Mouse (Mus musculus): ENCODE data around the gene P2ry2. TPM values are rescaled to one million over a fixed set of nuclear protein-coding genes. Genes with fewer than 3 reads are reported as not detected.

P2ry2 gene
- total and polyA plus RNA-seq, 2 experiments from 2014 or later = 3.8 to 12.9 TPM

DNA sequence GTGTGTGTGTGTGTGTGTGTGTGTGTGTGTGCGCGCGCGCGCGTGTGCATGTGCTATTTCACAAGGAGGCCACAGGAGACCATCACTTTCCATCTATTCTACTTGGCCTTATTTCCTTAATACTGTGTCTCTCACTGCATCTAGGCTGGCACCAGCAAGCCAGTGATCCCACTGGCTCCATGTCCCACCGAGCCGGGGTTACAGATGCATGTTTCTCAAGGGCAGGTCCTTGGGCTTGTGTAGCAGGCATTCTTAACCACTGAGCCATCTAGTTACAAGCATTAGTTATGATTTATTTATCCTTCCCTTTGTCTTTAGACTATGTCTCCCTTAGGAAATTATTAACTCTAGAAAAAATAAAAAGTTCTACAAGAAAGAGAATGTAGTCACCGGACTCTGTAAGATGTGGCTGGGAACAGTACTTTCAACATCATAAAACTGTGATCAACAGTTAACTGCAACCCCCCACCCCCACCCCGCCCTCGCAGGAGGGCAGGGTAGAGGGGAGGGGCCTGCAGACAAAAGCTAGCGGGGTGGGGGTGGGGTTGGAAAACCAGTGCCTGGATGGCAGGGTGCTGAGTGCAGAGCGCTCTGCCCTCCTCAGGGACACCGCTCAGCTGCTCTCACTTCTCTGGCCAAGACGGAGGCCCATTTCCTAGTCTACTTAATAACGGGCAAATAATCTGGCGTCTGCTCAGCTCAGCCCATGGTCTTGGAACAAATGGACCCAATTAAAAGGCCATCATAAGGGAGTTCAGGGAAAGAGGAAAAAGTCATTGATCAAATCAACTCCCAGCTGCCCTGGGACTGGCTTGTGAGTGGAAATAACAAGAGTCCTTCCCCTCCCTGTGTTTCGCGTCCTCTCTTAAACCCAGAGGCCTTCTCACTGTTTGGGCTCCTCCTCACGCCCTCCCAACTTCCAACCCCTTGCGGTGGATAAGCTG is 27.9 kb downstream of the P2ry2 start:
- TF ChIP-seq EP300 (IDR thresholded peaks at IDR 0.05; ENCODE audit: low read depth) (no peak), CTCF (IDR thresholded peaks at IDR 0.05; ENCODE audit: low read depth) (no peak)
- ATAC-seq (ENCODE audit: insufficient read depth, low read depth) = peak; percentile 16; the same call in 1 of the 2 replicates

DNA sequence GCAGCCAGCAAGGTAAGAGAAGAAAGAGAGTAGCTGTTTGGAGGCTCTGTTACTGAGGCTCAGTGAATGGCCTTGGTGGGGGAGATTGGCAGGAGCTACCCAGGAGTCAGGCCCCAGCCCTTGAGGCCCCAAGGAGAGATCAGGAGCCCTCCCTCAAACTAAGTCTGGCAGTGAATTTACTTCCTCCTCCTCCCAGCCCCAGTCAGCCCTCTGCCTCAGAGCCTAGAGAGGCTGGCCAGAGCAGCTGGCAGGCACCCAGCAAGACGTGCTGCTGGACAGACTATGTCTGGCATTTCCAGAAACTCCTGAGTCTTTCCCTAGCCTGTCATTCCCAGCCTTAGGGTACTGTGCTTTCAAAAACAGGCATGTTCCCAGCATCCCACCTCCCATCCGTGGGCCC is 33.5 kb downstream of the P2ry2 start:
- H3K36me3 ChIP-seq (replicated peaks; ENCODE audit: control insufficient read depth, insufficient read depth, low read length) = no peaks in the 10 kb centered on the region
- no peak for TF ChIP-seq EP300 (IDR thresholded peaks at IDR 0.05; ENCODE audit: low read depth)
- TF ChIP-seq CTCF (IDR thresholded peaks at IDR 0.05; ENCODE audit: low read depth) = no peak
- peaks cover 2% of the 10 kb centered on the region; the same call in 1 of the 2 replicates for H3K27me3 ChIP-seq (ENCODE audit: control insufficient read depth, insufficient read depth, low read length)
- no peak overlapping the region for H3K9ac ChIP-seq (replicated peaks; ENCODE audit: low read depth, low read length)
- DNase-seq (ENCODE audit: low spot score) (peak; percentile 43), ATAC-seq (ENCODE audit: insufficient read depth, low read depth) (peak; percentile 70)
- H3K4me1 ChIP-seq (ENCODE audit: control insufficient read depth, insufficient read depth) = peaks cover 17% of the 10 kb centered on the region
- H3K4me3 ChIP-seq (ENCODE audit: low read depth, low read length) = no peak overlapping the region
- 0 out of 2 replicates have a peak overlapping the region, but pooled peaks have one; percentile 9 for H3K27ac ChIP-seq (ENCODE audit: low read depth)
- no peak overlapping the region for H3K4me2 ChIP-seq (ENCODE audit: low read depth, low read length)
- H3K9me3 ChIP-seq (replicated peaks; ENCODE audit: control insufficient read depth, low read length) = no peaks in the 10 kb centered on the region
- WGBS = 3% methylated on average over 2 of the region's 2 CpGs

More for the DNA sequence above, 27.9 kb downstream of the P2ry2 start:
- DNase-seq (ENCODE audit: low spot score) = no peak
- H3K9me3 ChIP-seq (replicated peaks; ENCODE audit: control insufficient read depth, low read length) = no peaks in the 10 kb centered on the region
- no peak overlapping the region for H3K4me2 ChIP-seq (ENCODE audit: low read depth, low read length)
- H3K4me1 ChIP-seq (ENCODE audit: control insufficient read depth, insufficient read depth) = peaks cover 6% of the 10 kb centered on the region; the same call in 1 of the 2 replicates
- no peak overlapping the region for H3K9ac ChIP-seq (replicated peaks; ENCODE audit: low read depth, low read length)
- whole genome bisulfite sequencing = 51% methylated on average over 21 of the region's 21 CpGs
- no peaks in the 10 kb centered on the region for H3K36me3 ChIP-seq (replicated peaks; ENCODE audit: control insufficient read depth, insufficient read depth, low read length)
- H3K4me3 ChIP-seq (ENCODE audit: low read depth, low read length) = no peak overlapping the region
- H3K27ac ChIP-seq (ENCODE audit: low read depth) = 0 out of 2 replicates have a peak overlapping the region, but pooled peaks have one; percentile 10
- no peaks in the 10 kb centered on the region for H3K27me3 ChIP-seq (ENCODE audit: control insufficient read depth, insufficient read depth, low read length)

DNA sequence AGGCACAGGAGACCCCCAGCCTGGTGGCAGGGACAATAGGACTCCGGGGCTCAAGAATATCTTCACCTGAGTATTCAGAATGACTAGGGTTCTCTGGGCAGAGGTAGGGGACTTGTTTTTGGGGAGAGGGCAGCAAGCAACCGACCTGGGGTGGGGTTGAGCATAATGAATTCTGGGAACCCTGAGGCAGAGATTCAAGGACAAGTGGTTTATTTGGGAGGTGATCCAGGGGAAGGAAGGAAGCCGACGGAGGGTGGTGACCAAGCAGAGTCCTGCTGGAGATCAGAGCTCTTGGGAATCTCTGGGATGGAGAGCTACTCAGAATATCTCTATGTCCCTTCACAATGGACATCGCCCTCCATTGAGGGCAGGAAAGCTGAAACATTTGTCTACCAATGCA is 34.5 kb downstream of the P2ry2 start:
- Histone ChIP-seq H3K36me3 (replicated peaks; ENCODE audit: control insufficient read depth, insufficient read depth, low read length) (no peaks in the 10 kb centered on the region), H3K4me1 (ENCODE audit: control insufficient read depth, insufficient read depth) (peaks cover 21% of the 10 kb centered on the region), H3K9ac (replicated peaks; ENCODE audit: low read depth, low read length) (no peak overlapping the region), H3K27ac (ENCODE audit: low read depth) (no peak overlapping the region), H3K4me3 (ENCODE audit: low read depth, low read length) (no peak overlapping the region), H3K27me3 (ENCODE audit: control insufficient read depth, insufficient read depth, low read length) (peaks cover 9% of the 10 kb centered on the region), H3K9me3 (replicated peaks; ENCODE audit: control insufficient read depth, low read length) (no peaks in the 10 kb centered on the region), H3K4me2 (ENCODE audit: low read depth, low read length) (no peak overlapping the region)
- DNase-seq (ENCODE audit: low spot score) (no peak), ATAC-seq (ENCODE audit: insufficient read depth, low read depth) (no peak)
- 62% methylated on average over 5 of the region's 5 CpGs for WGBS
- no peak for TF ChIP-seq EP300 (IDR thresholded peaks at IDR 0.05; ENCODE audit: low read depth)
- no peak for TF ChIP-seq CTCF (IDR thresholded peaks at IDR 0.05; ENCODE audit: low read depth)

DNA sequence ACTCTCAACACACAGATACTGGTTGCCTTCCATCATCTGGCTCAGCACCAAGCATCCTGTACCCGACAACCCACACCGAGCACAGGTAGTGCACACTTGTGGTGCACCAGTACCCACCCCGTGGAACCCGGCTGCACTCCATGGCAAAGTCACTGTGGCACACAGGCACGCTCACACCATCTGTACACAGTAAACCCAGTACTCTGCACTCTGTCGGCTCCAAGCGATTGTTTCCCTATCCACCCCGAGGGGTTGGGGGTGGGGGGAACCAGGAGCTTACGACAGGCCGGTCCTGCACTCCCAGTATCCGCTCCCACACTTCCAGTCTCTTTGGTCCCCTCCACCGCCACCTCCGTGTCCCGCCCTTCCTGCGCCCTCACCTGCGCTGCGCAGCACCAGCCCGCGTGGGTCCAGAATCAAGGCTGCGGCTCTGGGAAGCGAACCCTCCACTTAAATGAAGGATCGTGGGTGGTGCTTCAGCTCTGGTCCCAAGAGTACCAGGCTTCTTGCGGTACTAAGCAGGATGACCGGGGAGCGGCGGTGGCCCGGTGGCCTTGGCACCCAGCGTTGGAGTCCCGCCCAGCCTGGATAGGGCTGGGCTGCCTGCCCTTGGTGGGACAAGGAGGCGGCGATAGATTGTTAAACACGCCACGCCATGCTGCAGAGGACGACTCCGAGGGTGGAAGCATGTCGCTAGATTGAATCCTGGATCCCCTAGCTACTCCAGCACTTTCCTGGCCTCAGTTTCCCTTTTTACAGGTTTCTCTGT is 38.3 kb downstream of the P2ry2 start, which contains the start of gene P2ry6:
TSS of gene P2ry6 (minus strand) at position 515 of the 769 bp plus-strand sequence.
- 2% methylated on average over 36 of the region's 36 CpGs for WGBS
- ATAC-seq (ENCODE audit: insufficient read depth, low read depth) = peak; percentile 63
- Histone ChIP-seq H3K4me1 (ENCODE audit: control insufficient read depth, insufficient read depth) (peaks cover 21% of the 10 kb centered on the region), H3K27me3 (ENCODE audit: control insufficient read depth, insufficient read depth, low read length) (peaks cover 12% of the 10 kb centered on the region), H3K9ac (replicated peaks; ENCODE audit: low read depth, low read length) (0 out of 2 replicates have a peak within 1 kb of the TSS, but pooled peaks have one; percentile 42), H3K36me3 (replicated peaks; ENCODE audit: control insufficient read depth, insufficient read depth, low read length) (no peaks in the 10 kb centered on the region), H3K4me3 (ENCODE audit: low read depth, low read length) (peak within 1 kb of the TSS; percentile 39), H3K27ac (ENCODE audit: low read depth) (no peak within 1 kb of the TSS), H3K9me3 (replicated peaks; ENCODE audit: control insufficient read depth, low read length) (no peaks in the 10 kb centered on the region), H3K4me2 (ENCODE audit: low read depth, low read length) (peak within 1 kb of the TSS; percentile 69)
- TF ChIP-seq EP300 (IDR thresholded peaks at IDR 0.05; ENCODE audit: low read depth) (no peak), CTCF (IDR thresholded peaks at IDR 0.05; ENCODE audit: low read depth) (no peak)
- DNase-seq (ENCODE audit: low spot score) = peak; percentile 70

DNA sequence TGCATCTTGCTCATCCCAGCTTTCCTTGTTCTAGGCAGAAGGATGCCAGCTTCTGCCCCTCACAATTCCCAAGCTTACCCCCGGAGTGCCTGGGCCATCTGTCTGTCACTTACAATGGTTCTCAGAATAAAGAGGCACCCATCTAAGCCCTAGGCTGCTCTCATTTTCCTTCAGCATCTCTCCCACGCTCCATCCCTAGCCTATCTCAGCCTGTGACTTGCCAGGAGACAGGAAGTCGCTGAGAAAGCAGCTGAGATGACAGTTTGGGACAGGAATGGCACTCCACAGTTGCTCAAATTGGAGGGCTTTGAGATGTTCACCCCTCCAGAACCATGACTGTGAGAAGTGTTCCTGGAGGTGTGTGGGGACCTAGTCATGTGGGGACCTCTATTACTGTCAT is 39.8 kb downstream of the P2ry2 start:
- TF ChIP-seq EP300 (IDR thresholded peaks at IDR 0.05; ENCODE audit: low read depth) (no peak), CTCF (IDR thresholded peaks at IDR 0.05; ENCODE audit: low read depth) (no peak)
- ATAC-seq (ENCODE audit: insufficient read depth, low read depth) (no peak), DNase-seq (ENCODE audit: low spot score) (no peak)
- H3K27ac ChIP-seq (ENCODE audit: low read depth) = no peak overlapping the region
- 42% methylated on average over 3 of the region's 3 CpGs for WGBS
- peaks cover 16% of the 10 kb centered on the region for H3K4me1 ChIP-seq (ENCODE audit: control insufficient read depth, insufficient read depth)
- H3K27me3 ChIP-seq (ENCODE audit: control insufficient read depth, insufficient read depth, low read length) = peaks cover 12% of the 10 kb centered on the region
- no peak overlapping the region for H3K9ac ChIP-seq (replicated peaks; ENCODE audit: low read depth, low read length)
- no peaks in the 10 kb centered on the region for H3K9me3 ChIP-seq (replicated peaks; ENCODE audit: control insufficient read depth, low read length)
- no peak overlapping the region for H3K4me2 ChIP-seq (ENCODE audit: low read depth, low read length)
- H3K36me3 ChIP-seq (replicated peaks; ENCODE audit: control insufficient read depth, insufficient read depth, low read length) = no peaks in the 10 kb centered on the region
- H3K4me3 ChIP-seq (ENCODE audit: low read depth, low read length) = no peak overlapping the region

All from heart, postnatal 0 days (tissue).